Mouse (Mus musculus): Measurements from ENCODE around the gene Parp6.

The Parp6 gene

DNA sequence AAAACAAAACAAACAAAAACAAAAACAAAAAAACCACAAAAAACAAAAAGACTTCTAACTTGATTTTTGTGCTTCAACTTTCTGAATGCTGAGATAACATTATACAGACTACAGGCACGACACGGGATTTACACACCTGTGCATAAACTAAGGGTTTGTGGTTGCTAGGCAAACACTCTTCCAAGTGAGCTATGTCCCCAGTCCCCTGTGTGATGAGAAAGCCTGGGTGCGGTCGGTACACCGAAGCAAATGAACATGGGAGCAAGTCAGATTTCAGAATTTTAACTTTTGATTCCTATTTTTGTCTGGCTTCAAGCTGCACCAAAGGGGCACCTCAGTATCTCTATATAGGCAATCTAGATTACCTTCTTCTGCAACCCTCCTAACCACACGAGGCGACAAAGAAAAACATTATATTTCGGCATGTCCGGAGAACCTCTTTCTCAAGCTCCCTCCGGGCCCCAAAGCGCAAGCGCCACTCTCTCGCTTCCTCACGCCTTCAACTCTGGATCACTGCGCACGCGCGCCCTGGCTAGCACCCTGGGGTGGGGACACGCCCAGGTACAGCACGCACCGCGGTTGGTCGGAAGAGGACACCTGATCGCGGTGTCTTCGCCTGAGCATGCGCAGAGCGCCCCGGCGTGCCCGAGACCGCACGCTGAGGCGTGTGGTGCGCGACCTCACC lies at the start of gene Parp6:
Gene Parp6, plus strand, starts transcription at position 663 of the 685 bp plus-strand sequence.
- DNase-seq (ENCODE audit: low read depth, low spot score): peak; percentile 100

DNA sequence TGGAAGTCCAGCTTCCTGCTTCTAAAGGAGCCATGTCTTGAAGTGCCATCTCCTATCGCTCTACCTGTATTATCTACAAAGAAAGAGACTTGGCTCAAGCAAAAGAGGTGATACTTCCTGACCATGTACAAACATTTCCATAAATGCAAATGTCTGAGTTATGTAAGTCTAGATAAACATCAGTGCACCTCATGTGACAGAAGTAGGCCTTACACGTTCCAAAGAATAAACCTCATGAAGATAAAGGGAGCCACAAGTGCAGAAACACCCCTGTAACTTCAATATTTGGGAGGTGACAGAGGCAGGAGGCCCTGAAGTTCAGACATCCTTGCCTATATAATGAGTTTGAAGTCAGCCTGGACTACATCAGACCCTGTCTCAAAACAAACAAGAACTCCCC lies 45.2 kb upstream of the Parp6 start:
- no peak for DNase-seq (ENCODE audit: low read depth, low spot score)

DNA sequence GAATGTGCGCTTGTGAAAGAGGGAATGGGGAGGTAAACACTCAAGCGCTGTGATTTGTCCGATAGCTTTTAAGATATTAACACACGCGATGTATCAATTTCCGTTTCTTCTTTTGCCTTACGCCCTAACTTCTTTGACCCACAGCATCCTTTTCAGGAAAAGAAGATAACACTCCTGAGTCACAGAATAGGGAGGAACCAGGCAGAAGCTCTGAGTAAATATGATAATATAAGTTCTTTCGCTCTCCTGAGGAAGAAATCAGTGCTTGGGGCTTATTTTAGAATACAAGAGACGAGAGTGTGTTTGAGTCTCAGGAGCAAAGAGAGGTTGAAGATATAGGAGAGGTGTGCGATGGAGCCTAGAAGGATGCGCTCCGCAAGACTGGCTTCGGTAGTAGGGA lies 39.7 kb upstream of the Parp6 start:
- no peak for DNase-seq (ENCODE audit: low read depth, low spot score)

DNA sequence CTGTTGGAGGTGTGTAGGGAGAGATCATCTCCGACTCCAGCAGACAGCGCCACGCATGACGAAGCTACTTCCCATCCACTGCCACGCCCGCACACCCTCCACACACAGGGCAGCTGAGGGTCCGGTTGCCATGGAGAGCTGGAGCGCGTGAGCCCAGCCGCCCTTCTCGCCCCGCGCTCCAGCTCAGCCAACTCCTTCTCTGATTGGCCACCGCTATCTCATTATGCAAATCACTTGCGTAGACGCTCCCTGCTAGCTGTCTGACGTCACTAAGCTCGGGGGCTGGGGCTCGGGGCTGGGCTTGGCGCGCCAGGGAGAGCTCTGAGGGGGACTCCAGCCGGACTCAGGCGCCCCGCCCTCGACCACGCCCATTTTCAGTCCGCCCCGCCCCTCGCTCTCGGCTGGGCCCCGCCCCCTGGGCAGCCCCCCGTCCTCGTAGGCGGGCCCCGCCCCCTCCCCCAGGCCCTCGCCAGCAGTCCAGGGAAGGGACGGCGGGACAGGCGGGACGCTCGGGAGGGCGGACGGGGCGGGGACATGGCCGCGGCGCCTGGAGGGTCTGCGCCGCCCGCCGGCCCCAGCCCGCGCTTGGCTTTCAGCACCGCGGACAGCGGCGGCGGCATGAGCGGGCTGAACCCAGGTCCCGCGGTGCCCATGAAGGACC lies 39.1 kb upstream of the Parp6 start, which contains the start of gene Celf6:
Gene Celf6, plus strand, starts transcription at position 74 of the 661 bp plus-strand sequence.
- peak; percentile 71 for DNase-seq (ENCODE audit: low read depth, low spot score)

DNA sequence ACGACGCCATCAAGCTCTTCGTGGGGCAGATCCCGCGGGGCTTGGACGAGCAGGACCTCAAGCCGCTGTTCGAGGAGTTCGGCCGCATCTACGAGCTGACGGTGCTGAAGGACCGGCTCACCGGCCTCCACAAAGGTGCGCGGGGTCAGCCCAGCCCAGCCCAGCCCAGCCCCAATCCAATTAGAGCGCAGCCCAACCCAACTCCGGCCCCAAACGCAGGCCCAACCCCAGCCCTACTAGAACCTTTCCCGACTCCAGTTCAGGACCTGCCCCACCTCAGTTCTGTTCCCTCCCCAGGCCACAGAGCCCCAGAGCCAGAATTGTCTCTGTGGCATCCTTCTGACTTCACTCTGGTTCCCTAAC lies 38.6 kb upstream of the Parp6 start:
- DNase-seq (ENCODE audit: low read depth, low spot score): peak; percentile 6

DNA sequence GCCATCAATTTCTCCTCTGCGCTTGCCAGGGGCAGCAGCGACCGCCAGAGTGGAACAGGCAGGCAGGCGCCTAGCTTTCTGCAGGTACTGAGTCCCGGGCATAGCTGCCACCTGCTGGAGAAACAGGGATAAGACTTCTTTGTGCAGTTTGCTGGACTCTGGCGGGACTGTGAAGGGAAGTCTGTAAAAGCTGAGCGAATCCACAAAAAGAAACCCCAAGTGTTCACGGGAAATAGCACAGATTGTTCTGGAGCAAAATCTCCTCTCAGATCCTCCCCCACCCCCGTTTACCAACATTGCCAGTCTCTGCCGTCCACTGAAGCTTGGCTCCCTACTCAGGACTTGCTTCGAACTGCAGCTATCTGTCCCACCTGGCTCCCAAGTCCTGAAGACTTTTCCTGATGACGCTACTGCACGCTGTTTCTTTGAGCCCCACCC lies 32.2 kb upstream of the Parp6 start:
- DNase-seq (ENCODE audit: low read depth, low spot score): peak; percentile 71

DNA sequence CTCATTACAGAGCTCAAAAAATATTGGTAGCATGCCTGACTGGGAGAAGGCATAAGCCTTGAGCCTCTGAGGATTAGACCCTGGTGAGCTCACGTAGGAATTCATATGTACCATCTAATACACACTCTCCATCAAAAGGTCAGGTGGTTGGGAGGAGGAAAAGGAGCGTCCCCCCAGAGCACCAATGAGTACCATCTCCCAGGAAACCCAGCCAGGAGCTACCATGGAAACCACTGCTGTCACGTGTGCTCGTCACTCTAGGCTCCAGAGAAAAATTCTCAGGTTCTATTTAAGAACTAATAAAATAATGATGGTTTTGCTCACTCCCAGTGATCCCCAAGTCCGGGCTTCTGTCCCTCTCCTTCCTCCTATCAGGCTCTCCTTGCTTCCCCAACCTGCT lies 28.8 kb upstream of the Parp6 start:
- no peak for DNase-seq (ENCODE audit: low read depth, low spot score)

DNA sequence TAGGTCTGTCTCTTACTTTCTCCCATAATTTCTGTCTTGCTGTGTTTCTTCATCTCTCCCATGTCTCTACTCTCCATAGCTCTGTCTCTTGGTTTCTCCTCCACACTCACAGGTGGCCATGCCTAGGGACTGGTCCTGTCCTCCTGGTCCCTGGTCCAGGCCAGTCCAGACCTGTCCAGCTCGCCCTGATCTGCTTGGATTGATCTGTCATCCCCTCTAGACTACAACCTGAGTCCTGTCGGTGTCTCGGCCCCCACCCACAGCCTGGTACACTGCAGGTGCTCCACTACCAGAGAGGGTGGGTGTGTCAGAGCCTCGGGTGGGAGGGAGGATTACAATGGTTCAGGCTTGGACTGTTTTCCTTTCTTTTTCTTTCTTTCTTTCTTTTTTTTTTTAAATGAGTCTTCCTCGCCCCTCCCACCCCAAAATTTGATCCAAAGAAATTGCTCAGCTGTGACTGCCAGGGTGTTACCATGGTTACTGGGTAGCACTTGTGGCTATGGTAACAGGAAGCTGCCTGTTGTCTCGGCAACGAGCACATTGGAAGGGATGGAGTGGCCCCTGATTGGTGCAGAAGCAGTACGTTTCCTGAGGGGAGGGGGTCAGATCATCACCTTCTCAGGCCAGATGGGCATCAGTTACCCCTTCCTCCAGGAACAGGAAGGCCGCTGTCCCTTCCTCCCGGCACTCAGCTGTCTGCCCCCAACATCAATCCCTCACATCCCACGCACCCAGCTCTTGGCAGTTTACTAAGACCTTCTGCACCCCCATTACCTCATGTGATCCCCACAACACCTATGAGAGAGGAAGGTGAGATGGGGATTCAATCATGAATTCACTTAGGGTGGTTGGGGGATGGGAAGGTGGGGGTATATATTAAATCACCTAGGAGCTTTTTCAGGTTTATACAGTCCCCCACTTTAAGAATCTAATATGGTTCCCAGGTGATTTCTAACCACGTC lies 28.1 kb upstream of the Parp6 start:
- peak; percentile 21 for DNase-seq (ENCODE audit: low read depth, low spot score)

DNA sequence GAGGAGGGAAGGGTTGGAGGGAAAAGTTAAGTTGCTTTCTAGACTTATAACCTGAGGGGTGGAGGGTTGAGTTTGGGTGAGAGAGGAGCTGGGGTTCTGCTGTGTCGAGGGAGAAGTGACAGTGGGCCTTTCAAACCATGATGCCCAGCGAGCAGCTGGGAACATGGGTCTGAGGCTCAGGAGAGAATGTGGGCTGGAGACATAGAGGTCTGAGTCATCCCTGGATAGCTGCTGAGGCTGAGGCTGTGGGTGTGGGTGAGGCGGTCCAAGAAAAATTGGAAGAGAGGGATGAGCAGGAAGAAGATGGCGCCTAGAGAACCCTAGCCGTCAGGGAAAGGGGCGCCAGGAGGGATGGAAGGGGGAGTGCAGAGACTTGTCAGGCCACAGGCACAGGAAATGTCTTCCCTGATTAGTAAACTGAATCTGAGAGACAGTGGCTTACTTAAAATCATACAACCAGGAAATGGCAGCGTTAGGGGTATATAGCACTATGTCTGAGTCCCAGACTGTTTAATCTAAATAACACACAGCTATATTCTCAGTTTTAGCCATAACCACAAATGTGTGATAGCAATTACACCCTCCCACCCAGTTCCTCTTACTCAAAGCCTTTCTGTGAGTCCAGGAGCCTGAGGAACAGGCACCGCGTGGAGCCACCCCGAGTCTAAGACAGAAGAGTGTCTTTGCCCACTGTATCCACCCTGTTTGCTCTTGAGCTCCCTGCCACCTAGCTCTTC lies 27.2 kb upstream of the Parp6 start:
- no peak for DNase-seq (ENCODE audit: low read depth, low spot score)

DNA sequence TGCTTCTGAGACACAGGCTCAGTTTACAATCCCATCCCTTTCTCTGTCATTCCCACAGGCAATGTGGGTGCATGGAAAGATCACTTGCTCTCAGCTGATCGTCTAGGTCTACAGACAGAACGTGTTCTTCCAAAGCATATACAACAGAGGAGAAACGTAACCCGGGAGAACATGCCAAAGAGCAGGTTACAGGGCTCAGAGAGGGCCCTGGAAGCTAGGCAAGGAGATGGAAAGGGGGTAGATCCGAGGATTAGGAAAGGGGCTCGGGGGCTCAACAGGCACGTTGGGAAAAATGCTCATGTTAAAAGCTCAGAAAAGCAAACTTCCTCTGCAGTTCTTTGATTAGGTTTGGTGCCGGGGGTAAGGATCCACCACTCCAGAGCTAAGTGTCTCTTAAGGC lies 15.4 kb upstream of the Parp6 start:
- no peak for DNase-seq (ENCODE audit: low read depth, low spot score)

DNA sequence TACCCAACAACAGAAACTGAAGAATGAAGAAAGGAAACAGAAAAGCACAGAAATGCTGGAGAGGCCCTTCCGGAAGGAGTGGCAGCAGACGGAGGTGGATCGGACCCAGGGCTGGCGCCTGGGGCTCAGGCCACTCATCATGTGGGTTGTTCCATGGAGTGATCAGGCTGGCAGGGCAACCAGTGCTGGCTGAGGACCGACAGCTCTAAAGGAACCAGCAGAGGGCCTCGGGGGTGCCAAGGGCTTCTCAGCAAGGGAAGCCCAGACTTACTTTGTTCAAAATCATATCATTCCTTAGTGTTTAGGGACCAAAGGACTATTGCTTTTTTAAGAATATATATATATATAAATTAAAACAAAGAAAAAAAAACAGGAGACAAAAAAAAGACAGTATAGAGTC lies 11.1 kb upstream of the Parp6 start:
- no peak for DNase-seq (ENCODE audit: low read depth, low spot score)

DNA sequence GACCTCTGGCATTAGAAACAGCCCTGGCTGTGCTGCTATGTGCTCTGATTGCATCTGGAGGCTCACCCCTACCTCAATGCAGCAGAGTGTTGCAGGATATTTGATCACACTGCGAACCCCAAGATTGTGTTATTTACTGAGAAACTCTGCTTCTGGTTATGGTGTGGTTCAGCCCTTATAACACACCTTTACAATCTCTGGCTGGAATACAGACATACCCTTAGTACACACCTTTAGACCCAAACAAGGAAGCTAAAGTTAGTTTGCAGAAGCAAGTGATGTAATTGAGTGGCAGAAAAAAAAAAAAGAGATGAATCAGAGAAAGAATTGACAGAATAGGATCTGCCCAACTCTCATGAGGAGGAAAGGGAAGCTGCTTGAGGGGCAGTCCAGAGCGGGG lies 6.1 kb upstream of the Parp6 start:
- no peak for DNase-seq (ENCODE audit: low read depth, low spot score)

DNA sequence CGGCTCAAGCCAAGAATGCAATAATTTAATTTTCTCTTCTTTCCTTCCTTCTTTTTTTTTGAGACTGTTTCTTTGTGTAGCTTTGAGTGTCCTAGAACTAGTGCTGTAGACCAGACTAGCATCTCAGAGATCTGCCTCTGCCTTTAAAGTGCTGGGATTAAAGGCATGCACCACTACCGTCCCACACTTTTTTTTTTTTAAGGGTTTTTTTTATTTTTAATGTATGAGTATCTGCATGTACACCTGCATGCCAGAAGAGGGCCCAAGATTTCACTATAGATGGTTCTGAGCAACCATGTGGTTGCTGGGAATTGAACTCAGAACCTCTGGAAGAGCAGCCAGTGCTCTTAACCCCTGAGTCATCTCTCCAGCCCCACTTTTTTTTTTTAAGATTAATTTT lies 1.3 kb upstream of the Parp6 start:
- no peak for DNase-seq (ENCODE audit: low read depth, low spot score)

DNA sequence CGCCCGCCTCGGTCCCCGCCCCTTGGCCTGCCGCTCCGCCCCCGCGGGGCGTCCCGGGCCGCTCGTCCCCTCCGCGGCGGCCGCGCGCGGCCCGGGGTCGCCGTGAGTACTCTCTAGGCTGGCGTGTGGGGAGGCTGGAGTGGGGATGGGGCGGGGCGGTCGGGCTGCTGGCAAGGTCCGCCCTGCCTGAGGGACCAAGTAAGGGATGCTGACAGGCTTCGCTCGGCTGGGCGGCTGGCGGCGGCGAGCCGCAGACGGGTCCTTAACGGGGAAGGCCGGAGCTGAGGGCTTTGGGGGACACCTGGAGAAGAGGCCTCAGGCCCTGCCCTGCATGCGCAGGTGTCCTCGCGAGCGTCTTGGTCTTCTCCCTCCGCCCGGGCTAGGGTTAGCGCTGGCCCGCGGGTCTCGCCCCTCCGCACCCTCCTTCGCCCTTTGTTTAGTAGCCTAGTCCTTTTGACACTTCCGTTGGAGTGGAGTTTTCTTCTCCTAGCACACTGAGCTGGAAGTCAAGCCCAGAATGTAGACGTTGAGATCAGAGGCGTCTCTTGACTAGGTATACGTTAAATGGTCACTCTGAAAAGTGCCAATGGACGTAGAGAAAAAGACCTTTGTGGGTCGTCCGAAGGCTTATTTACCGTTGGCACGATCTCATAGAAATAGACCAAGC lies 356 bp downstream of the Parp6 start:
- DNase-seq (ENCODE audit: low read depth, low spot score): no peak

DNA sequence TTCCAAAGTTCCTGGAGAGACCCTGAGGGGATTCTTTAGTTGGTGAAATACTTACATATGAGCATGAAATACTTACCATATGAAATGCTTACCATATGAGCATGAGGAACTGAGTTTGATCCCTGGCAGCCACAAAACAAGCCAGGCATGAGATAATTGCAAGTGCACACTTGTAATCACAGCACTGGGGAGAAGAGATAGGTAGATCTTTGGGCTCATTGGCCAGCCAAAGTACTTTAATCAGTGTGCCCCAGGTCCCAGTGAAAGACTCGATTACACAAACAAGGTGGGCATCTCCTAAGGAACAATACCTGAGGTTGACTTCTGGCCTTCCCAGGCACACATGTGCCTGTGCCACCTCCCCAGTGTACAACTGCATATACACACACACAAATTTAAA lies 21.3 kb downstream of the Parp6 start:
- DNase-seq (ENCODE audit: low read depth, low spot score): no peak

DNA sequence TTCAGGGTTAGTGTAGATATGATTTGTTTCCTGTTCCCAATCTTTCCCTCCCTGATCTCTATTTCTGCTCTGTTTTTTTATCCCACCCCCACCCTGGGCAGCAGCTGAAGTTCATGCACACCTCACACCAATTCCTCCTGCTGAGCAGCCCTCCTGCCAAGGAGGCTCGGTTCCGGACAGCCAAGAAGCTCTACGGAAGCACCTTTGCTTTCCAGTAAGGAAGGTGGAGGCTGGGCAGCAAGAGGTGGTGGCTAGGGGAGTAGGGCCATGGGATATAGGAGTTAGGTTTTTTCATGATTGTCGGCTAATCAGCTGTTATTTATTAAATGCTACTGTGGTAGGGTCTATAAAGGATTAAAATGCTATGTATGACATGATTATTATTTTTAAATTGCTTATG lies 22.9 kb downstream of the Parp6 start:
- no peak for DNase-seq (ENCODE audit: low read depth, low spot score)

DNA sequence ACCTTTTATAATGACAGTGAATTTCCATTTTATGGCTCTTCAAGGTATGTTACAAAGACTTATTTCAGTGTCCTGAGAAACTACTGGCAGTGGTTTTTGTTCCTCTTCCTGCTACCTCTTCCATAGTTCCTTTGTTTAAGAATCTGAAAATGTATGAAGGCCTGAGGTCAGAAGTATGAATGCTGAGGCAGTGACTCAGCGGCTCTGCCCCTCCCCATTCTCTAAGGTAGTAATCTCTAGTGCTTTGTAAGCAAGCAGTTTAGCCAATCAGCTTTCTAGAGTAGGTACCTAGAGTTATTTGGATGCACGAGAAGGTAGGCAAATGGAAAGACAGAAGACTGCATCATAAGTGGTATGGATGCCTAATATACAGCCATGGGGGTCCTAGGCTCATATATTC lies 24.2 kb downstream of the Parp6 start:
- DNase-seq (ENCODE audit: low read depth, low spot score): no peak

DNA sequence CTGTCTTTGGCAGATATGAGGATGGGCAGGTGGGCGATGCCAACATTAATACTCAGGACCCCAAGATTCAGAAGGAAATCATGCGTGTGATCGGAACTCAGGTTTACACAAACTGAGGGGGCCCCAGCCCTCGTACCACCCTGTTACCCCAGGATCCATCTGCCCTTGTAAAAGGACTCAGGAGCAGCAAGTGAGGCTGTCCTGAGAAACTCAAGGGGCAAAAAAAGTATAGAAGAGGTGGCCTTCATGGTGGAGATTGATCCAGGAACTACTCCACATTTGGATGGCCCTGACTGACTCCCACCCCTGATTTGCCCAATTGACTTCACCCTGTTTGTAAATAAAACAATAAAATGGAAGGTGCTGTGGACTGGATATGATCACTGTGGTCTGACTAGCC lies 32.8 kb downstream of the Parp6 start:
- DNase-seq (ENCODE audit: low read depth, low spot score): no peak

DNA sequence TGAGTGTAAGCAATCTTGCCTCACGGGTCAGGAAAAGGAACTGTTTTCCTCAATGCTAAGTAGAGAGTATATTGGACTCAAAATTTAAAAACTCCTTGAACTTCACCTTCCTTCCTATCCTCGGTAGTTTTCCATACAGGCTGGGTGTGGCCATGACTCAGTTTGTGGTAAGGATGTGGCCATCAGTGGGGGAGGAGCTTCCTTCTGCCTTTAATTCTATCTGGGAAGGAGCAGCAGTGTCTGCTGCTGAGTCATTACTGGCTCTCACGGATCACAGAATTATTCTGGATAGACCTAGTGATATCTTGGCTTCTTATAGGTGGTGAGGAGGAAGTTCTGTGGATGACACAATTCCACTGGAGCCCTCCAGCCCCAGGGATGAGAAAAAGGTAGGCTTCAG lies 36.3 kb downstream of the Parp6 start:
- no peak for DNase-seq (ENCODE audit: low read depth, low spot score)

DNA sequence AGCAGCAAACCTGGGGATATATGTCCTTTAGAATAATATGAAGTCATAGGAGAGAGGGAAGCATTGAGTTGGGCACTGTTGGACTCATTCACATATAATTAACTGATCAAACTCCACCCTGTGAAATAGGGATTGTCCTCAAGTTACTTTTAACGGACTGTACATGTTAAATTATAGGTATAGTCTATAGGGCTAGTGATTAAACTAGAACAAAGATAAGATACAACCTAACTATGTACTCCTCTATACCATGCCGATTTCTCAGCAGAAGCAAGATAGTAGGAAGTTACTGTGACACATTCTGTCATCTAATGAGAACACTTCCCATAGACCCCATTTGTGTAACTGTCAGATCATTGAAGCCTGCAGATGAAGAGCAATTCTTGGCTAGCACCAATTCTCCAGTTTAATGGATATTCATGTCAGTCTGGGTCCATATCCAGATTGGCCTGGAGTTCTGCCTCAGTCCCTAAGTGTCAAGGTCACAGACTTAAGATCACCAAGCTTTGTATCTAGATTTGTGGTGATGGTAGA lies 37.4 kb downstream of the Parp6 start:
- no peak for DNase-seq (ENCODE audit: low read depth, low spot score)

Data from CD4-positive, CD25-positive, alpha-beta regulatory T cell, adult 2 months (primary cell).